Mouse (Mus musculus): ENCODE measurements around the gene Gfra1. TPM values are rescaled to one million over a fixed set of nuclear protein-coding genes. Genes with fewer than 3 reads are reported as not detected.

Gfra1 gene
- polyA plus RNA-seq, 1 experiment from 2014 or later, result 5.1 TPM

DNA sequence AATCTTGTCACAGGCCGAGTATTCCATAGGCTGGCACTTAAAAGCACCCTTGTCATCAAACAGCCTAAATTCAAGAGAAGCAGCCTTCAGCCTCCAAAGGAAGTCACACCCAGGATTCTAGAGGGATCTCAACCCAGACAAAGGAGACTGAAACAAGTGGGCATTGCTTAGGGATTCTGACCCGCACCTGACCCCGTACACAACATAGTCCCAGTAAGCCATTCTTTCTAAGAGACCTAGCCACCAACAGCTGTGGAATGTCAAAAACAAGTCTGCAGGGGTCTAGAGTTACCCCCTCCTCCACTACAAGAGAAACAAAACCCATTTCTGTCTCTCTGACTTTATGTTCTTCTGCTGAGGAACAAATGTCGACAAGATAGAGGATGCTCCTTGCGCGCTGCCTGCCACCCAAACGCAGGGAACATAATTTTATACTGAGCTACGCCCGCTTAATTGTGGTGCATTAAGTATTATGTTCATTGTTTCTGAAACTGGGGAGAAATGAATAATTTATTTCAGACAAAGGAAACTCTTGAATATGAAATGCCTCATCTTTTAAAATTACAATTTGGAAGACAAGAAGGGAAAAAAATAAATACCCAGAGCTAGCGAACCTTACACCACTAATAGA is 18.2 kb downstream of the Gfra1 start:
- no peak for DNase-seq (ENCODE audit: low spot score)
- Histone ChIP-seq H3K36me3 (no peaks in the 10 kb centered on the region), H3K4me1 (peaks cover 21% of the 10 kb centered on the region; the same call in 1 of the 2 replicates), H3K9me3 (replicated peaks) (no peaks in the 10 kb centered on the region), H3K4me3 (no peak overlapping the region), H3K27ac (no peak overlapping the region; the same call in 1 of the 2 replicates), H3K27me3 (ENCODE audit: low read depth, poor library complexity, severe bottlenecking) (no peaks in the 10 kb centered on the region)
- WGBS, result 87% methylated on average over 10 of the region's 10 CpGs

DNA sequence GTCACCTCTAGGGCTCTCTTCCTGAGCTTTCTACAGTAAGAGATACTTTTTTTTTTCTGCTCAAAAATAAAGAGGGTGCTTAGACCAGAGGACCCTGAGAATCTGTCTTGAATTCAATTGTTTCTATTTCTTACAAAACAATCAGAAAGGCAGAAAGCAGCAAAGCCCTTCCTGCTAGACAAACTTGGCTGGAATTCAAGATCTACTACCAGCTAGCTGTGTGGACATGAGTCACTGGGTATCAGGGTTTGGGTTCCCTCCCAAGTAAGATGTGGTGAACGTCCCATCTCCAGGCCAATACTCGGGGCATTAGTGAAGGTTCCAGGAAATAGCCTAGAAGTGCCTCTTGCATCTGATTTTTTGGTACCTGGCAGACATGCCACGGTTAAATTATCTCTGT is 18.8 kb downstream of the Gfra1 start:
- WGBS, result 87% methylated on average over 3 of the region's 3 CpGs
- no peaks in the 10 kb centered on the region for H3K27me3 ChIP-seq (ENCODE audit: low read depth, poor library complexity, severe bottlenecking)
- no peaks in the 10 kb centered on the region for H3K36me3 ChIP-seq
- H3K4me3 ChIP-seq, result no peak overlapping the region
- peak overlapping the region; percentile 46; the same call in 1 of the 2 replicates for H3K27ac ChIP-seq
- H3K4me1 ChIP-seq, result peaks cover 21% of the 10 kb centered on the region; the same call in 1 of the 2 replicates
- H3K9me3 ChIP-seq (replicated peaks), result no peaks in the 10 kb centered on the region
- no peak for DNase-seq (ENCODE audit: low spot score)

DNA sequence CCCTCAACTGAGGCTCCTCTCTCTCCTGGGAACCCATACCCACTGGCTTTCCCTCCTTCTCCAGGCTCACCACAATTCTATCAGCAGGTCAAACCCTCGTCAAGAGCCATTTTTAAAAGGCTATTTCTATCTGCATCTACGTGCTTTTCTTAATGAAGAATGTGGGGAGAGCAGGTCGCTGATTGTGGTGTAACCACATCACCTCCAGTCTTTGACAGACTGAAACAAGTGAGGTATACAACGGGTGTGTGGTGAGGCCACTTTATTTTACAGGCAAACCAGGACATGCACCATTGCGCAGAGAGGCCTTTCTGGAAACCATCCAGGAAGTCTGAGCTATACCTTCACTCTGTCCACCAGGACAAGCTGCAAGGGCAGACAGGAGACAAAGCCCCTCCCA is 19.8 kb downstream of the Gfra1 start:
- H3K27ac ChIP-seq, result no peak overlapping the region
- no peaks in the 10 kb centered on the region for H3K36me3 ChIP-seq
- H3K9me3 ChIP-seq (replicated peaks), result no peaks in the 10 kb centered on the region
- no peaks in the 10 kb centered on the region for H3K27me3 ChIP-seq (ENCODE audit: low read depth, poor library complexity, severe bottlenecking)
- no peak overlapping the region for H3K4me3 ChIP-seq
- WGBS, result 88% methylated on average over 5 of the region's 5 CpGs
- peaks cover 21% of the 10 kb centered on the region; the same call in 1 of the 2 replicates for H3K4me1 ChIP-seq
- no peak for DNase-seq (ENCODE audit: low spot score)

DNA sequence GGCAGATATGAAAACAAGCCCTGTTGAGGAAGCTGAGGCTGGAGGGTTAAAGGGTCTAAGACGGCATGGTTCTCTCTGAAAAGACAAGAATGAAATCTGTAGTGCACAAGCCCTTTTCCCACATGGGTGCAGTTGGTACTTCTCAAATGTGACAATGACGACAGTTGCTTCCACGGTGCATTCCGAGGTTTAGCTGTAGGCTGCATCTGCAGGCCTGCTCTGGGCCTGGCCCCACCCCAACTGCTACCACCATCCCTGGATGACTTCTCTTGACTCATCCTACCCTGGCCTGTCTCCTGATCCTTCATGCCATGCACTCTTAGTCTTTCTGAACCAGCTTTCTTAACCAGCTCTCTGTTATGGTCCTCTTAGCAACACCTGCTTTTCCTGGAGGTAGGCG is 22.9 kb downstream of the Gfra1 start:
- no peaks in the 10 kb centered on the region for H3K36me3 ChIP-seq
- 87% methylated on average over 5 of the region's 5 CpGs for WGBS
- peaks cover 8% of the 10 kb centered on the region; the same call in 1 of the 2 replicates for H3K4me1 ChIP-seq
- no peak for DNase-seq (ENCODE audit: low spot score)
- no peaks in the 10 kb centered on the region for H3K9me3 ChIP-seq (replicated peaks)
- H3K4me3 ChIP-seq, result no peak overlapping the region
- H3K27ac ChIP-seq, result no peak overlapping the region
- no peaks in the 10 kb centered on the region for H3K27me3 ChIP-seq (ENCODE audit: low read depth, poor library complexity, severe bottlenecking)

DNA sequence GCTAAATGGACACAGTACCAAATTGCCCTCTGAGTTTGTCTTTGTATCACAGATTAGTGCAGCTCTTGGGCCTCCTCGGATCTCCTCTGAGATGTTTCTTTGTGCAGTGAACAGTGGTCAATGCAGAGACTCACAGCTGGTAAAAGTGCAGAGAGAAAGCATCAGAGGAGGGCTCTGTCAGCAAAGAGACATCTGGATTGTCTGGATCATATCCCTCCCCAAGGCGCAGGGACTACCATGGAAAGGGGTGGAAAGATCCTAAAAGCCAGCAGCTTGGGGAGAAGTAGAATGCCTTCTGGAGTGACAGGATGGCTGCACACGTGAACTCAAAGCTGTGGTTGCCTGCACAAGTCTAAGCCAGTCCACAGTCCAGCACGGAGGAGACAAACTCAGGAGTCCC is 27.2 kb downstream of the Gfra1 start:
- Histone ChIP-seq H3K36me3 (no peaks in the 10 kb centered on the region), H3K4me1 (no peaks in the 10 kb centered on the region), H3K27ac (no peak overlapping the region), H3K27me3 (ENCODE audit: low read depth, poor library complexity, severe bottlenecking) (no peaks in the 10 kb centered on the region), H3K9me3 (replicated peaks) (no peaks in the 10 kb centered on the region), H3K4me3 (no peak overlapping the region)
- no peak for DNase-seq (ENCODE audit: low spot score)
- WGBS, result 86% methylated on average over 4 of the region's 4 CpGs

DNA sequence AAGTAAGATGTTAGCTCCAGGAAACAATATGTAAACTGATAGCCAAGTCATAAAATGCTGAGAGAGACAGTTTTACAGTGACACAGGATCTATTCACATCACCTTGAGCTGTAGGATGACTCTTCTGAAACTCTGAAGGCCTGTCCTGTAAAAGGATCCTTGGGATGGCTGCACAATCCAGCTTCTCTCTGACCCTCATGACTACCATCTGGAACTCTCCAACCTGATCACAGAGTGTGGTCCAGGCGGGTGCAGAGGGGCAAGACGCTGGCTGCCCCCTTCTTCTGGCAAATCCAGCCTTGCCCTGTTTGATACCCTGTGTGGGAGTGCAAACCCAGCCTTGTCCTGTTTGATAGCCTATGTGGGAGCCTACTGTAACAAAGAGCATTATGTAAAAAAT is 28.4 kb downstream of the Gfra1 start:
- no peaks in the 10 kb centered on the region for H3K36me3 ChIP-seq
- no peak overlapping the region for H3K4me3 ChIP-seq
- H3K27ac ChIP-seq, result no peak overlapping the region
- H3K9me3 ChIP-seq (replicated peaks), result no peaks in the 10 kb centered on the region
- no peaks in the 10 kb centered on the region for H3K4me1 ChIP-seq
- no peak for DNase-seq (ENCODE audit: low spot score)
- no peaks in the 10 kb centered on the region for H3K27me3 ChIP-seq (ENCODE audit: low read depth, poor library complexity, severe bottlenecking)
- 90% methylated on average over 2 of the region's 2 CpGs for WGBS

DNA sequence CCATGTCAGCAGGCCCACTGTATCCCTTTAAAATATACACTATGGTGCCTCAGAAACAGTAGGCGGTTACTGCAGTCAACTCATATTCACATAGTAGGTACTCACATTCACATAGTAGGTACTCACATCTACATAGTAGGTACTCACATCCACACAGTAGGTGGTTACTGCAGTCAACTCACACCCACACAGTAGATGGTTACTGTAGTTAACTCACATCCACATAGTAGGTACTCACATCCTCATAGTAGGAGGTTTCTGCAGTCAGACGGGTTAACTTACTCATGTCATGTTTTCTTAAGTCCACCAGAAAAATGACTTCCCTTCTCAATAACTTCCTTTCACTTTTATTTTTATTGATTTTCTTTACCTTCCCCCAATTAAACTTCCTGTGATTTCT is 30.8 kb downstream of the Gfra1 start:
- Histone ChIP-seq H3K27ac (no peak overlapping the region), H3K4me3 (no peak overlapping the region), H3K27me3 (ENCODE audit: low read depth, poor library complexity, severe bottlenecking) (no peaks in the 10 kb centered on the region), H3K36me3 (no peaks in the 10 kb centered on the region), H3K9me3 (replicated peaks) (no peaks in the 10 kb centered on the region), H3K4me1 (peaks cover 9% of the 10 kb centered on the region)
- 94% methylated on average over 2 of the region's 2 CpGs for WGBS
- DNase-seq (ENCODE audit: low spot score), result no peak

DNA sequence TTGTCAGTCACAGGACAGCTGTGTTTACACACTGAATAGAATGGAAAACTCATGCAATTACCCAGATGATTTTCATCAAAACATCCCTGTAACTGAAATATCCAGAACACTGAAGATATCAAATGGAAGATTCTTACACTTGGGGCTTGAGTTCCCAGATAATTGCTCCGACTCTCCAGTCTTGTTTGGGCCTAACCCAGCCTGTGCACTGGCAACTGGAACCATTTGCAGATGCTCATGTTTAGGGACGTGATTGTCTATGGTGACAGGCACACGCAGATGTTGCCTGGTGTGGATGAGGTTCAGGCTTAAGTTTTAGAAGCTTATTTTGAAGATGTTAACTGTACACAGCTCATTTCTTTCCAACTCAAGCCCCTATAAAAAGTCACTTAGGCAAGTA is 31.5 kb downstream of the Gfra1 start:
- Histone ChIP-seq H3K4me1 (peaks cover 17% of the 10 kb centered on the region), H3K27ac (no peak overlapping the region), H3K27me3 (ENCODE audit: low read depth, poor library complexity, severe bottlenecking) (no peaks in the 10 kb centered on the region), H3K9me3 (replicated peaks) (no peaks in the 10 kb centered on the region), H3K4me3 (no peak overlapping the region), H3K36me3 (no peaks in the 10 kb centered on the region)
- 81% methylated on average over 3 of the region's 3 CpGs for WGBS
- DNase-seq (ENCODE audit: low spot score), result no peak

DNA sequence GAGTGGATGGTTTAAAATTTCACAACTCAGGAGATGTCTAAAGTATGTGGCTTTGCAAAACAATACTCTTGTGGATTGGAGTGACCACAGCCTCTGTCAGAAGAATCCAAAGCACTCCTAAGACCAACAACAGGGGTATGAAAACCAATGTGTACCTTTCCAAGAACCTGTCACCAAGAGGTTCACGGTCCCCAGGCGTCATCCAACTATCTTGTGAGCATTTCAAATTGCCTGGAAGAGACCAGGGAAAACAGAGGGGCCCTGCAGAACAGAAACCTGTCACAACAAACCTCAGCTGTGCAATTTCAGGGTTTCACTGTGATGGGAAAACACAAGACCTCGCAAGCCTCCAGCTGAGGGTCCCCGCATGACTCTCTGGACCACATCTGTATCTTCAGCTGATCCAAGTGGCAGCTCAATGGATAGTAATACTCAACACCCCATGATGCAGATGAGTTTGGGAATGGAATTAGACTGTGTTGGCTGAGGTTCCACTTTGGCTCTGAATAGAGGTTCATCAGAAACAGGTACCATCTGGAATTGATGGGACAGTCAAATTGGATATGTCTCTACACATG is 32.7 kb downstream of the Gfra1 start:
- Histone ChIP-seq H3K27me3 (ENCODE audit: low read depth, poor library complexity, severe bottlenecking) (no peaks in the 10 kb centered on the region), H3K9me3 (replicated peaks) (no peaks in the 10 kb centered on the region), H3K36me3 (no peaks in the 10 kb centered on the region), H3K4me1 (peaks cover 19% of the 10 kb centered on the region), H3K4me3 (no peak overlapping the region), H3K27ac (no peak overlapping the region)
- DNase-seq (ENCODE audit: low spot score), result no peak
- 98% methylated on average over 4 of the region's 4 CpGs for WGBS

DNA sequence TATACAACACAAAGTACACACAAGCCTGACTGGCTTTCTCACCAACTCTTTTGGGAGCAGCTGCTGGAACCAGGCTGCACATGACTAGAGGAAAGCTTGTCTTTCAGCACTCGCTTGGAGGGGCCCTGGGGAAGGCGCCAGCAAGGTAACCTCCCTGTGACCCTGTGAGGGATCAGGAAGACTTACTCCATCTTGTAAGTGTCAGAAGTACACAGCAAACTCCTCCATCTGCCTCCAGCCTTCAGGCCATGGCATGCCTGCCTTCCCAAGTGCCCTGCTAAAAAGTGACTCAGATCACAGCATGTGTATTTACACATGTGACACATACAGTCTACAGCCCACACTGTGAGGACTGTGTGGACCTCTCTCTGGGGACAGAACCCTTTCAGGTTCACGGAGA is 36.0 kb downstream of the Gfra1 start:
- H3K27me3 ChIP-seq (ENCODE audit: low read depth, poor library complexity, severe bottlenecking), result no peaks in the 10 kb centered on the region
- peak overlapping the region; percentile 60; the same call in 1 of the 2 replicates for H3K27ac ChIP-seq
- peak; percentile 53 for DNase-seq (ENCODE audit: low spot score)
- no peaks in the 10 kb centered on the region for H3K36me3 ChIP-seq
- WGBS, result 29% methylated on average over 3 of the region's 3 CpGs
- no peaks in the 10 kb centered on the region for H3K9me3 ChIP-seq (replicated peaks)
- H3K4me3 ChIP-seq, result no peak overlapping the region
- H3K4me1 ChIP-seq, result peaks cover 19% of the 10 kb centered on the region

DNA sequence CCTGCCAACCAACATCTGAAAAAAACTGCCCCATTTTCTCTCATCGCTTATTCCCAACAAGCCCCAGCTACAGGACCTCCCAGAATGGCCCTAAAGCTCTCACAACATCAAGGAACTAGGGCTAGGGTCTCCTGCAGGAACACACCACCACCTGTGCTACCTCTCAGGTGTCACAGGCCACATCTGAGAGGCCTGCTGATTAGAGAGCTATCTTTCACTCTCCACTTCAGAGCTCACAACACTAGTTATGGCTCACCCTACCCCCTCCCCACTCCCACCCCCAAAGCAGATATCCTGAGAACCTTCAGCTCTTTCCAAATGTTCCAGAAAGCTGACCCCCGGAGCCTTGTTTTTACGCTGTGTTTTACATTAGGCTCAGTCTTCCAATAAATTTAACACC is 36.4 kb downstream of the Gfra1 start:
- Histone ChIP-seq H3K4me1 (peaks cover 19% of the 10 kb centered on the region), H3K27me3 (ENCODE audit: low read depth, poor library complexity, severe bottlenecking) (no peaks in the 10 kb centered on the region), H3K9me3 (replicated peaks) (no peaks in the 10 kb centered on the region), H3K36me3 (no peaks in the 10 kb centered on the region), H3K4me3 (no peak overlapping the region), H3K27ac (no peak overlapping the region)
- DNase-seq (ENCODE audit: low spot score), result no peak
- whole genome bisulfite sequencing, result 64% methylated on average over 3 of the region's 3 CpGs

DNA sequence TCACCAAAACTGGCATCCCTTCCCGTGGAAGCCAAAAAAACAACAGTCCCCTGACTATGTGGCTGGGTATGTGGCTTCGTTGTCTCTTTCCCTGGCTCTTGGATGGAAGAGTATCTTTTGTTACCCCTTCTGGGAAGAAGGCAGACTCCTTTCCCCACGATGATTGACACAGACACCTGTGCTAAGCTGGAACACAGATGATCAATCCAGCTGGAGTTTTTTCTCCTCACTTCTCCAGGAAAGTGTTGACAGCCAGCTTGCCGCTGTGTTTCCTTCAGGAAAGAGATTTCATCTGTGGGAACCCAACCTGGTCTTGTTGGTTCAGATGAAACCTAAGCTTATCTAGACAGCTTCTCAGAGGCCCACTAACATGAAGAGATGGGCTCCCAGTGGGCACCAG is 40.5 kb downstream of the Gfra1 start:
- no peak for DNase-seq (ENCODE audit: low spot score)
- 88% methylated on average over 4 of the region's 4 CpGs for WGBS
- H3K27ac ChIP-seq, result no peak overlapping the region
- H3K9me3 ChIP-seq (replicated peaks), result no peaks in the 10 kb centered on the region
- no peaks in the 10 kb centered on the region for H3K27me3 ChIP-seq (ENCODE audit: low read depth, poor library complexity, severe bottlenecking)
- H3K4me3 ChIP-seq, result no peak overlapping the region
- no peaks in the 10 kb centered on the region for H3K36me3 ChIP-seq
- H3K4me1 ChIP-seq, result peaks cover 17% of the 10 kb centered on the region

DNA sequence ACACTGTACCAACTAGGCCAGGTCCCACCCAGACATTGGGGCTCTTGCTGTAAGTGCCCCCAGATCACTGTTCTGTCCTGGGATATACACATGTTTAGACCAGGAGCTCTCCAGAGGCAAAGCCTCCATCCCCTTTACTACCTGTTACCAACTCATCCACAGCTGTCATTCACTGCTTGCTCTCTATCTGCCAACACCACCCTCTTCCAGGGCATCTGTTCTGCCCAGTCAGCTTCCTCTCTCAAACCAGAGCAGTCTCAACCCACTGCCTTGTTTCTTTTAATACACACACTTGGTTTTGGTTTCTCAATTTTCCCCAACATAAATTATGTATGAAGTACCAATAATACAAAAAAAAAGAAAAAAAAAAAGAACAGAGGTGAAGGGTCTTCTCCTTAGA is 41.0 kb downstream of the Gfra1 start:
- Histone ChIP-seq H3K4me3 (no peak overlapping the region), H3K9me3 (replicated peaks) (no peaks in the 10 kb centered on the region), H3K27ac (no peak overlapping the region), H3K36me3 (no peaks in the 10 kb centered on the region), H3K27me3 (ENCODE audit: low read depth, poor library complexity, severe bottlenecking) (no peaks in the 10 kb centered on the region), H3K4me1 (peaks cover 13% of the 10 kb centered on the region)
- no peak for DNase-seq (ENCODE audit: low spot score)

DNA sequence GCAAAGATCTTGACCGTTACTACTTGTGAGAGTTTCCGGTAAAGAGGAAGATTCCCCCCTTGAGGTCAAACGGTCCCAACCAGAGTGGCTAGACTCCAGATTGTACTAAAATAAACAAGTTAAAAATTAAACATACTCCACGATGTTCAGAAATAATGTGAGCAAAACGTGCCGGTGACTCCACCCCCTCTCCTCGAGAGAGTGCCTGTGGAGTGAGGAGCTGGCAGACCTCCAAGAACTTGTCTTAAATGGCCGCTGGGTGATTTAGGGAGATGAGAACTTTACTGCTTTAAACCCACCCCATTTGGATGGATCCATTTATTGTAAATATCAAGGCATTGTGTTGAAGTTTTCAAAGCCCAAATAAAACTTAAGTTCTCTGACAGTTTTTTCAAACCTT is 42.4 kb downstream of the Gfra1 start:
- no peak for DNase-seq (ENCODE audit: low spot score)
- Histone ChIP-seq H3K4me3 (no peak overlapping the region), H3K27ac (no peak overlapping the region), H3K4me1 (peaks cover 6% of the 10 kb centered on the region; the same call in 1 of the 2 replicates), H3K9me3 (replicated peaks) (no peaks in the 10 kb centered on the region), H3K36me3 (no peaks in the 10 kb centered on the region), H3K27me3 (ENCODE audit: low read depth, poor library complexity, severe bottlenecking) (no peaks in the 10 kb centered on the region)
- WGBS, result 62% methylated on average over 8 of the region's 8 CpGs
